Mouse (Mus musculus): ENCODE data around the gene Edn1.

Edn1 gene

DNA sequence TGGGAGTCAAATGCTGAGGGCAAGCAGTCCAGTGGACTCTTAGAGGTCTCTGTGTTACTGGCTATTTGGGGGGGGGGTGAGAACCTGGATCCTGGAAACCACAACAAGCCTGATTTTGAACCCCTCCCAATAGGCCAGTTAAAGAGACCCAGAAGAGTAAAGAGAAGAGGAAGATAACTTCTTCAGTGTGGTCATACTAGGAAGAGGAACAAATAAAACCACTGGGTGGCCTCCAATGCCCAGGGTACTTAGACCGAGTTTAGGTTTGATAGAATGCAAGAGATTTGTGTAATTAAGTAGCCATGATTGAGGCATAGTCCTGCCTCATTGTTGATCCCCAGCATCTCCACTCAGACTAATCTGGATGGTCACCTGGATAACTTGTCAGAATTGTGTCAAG is 14.4 kb downstream of the Edn1 start:
- no peak for DNase-seq (ENCODE audit: low read depth, low spot score)

DNA sequence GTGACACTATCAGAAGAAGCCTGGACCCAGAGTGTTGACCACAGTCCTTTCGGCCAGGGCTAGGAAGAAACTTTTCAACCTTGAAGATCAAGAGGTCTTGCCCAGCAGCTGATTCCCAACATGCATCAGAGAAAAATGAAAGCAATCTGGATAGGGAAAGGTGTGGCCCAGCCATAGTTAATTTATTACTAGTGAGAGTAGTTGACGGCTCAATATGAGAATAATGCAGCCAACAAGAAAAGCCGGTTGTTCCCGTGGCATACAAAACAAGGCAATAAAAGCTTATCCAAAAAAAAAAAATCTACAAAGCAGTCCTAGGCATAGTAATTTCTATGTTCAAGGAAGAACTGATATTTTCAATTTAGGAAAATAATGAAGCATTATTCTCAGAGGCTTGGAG is 16.5 kb downstream of the Edn1 start:
- DNase-seq (ENCODE audit: low read depth, low spot score), result no peak

DNA sequence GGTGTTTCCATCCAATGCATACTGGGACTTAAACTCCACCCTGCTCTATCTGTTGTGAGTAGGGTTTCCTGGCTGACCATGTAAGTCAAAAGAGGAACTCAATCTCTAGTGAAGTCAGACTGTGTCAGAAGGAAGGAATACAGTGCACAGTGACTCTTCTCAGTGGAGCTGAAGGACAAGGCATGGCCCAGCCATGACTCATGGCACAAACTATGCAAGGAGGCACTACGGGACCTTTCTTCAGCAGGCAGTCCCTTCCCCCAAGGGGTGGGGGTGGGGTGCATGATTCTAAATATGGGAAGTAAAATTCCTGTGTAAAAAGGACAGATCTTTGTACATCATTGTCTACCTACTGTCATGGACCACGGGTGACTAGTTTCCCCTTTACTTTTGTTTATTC is 27.3 kb downstream of the Edn1 start:
- DNase-seq (ENCODE audit: low read depth, low spot score), result no peak

DNA sequence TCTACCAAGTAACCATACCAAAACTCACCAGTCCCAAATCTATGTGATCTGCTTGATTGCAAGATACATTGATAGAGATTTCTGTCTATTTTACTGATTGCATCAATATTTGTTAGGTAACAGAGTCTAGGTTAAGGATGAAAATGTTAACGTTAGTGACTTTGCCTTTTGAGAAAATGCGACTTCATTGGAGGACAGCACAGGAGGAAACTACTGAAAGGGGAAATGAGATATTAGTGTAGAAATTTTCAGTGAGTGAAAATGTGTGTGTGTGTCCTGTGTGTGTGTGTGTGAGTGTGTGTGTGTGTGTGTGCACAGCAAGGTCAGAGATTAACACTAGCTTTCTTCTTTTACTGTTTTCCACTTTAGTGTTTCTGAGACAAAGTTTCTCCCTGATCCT is 29.8 kb downstream of the Edn1 start:
- no peak for DNase-seq (ENCODE audit: low read depth, low spot score)

GRCm38 (mm10) chr13:42334981-42335380 is 33.7 kb downstream of the Edn1 start:
- no peak for DNase-seq (ENCODE audit: low read depth, low spot score)

DNA sequence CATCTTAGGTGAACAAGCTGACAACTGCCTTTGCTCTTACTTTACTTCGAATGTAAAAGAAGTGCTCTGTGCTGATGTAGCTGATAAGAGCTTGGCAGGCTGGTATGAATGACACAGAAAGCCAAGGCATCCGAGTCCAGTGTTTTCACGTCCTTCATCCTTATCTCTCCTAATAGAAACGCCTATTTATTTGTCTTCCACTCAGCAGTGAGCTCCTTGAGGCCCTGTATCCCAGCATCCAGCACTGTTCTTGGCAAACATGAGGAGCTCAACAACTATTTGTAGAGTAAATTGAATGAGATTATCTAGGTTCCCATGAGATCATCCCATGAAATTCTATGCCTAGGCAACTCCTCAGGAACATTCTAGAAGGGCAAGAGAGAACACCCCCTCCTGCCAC is 35.1 kb downstream of the Edn1 start:
- DNase-seq (ENCODE audit: low read depth, low spot score), result no peak

DNA sequence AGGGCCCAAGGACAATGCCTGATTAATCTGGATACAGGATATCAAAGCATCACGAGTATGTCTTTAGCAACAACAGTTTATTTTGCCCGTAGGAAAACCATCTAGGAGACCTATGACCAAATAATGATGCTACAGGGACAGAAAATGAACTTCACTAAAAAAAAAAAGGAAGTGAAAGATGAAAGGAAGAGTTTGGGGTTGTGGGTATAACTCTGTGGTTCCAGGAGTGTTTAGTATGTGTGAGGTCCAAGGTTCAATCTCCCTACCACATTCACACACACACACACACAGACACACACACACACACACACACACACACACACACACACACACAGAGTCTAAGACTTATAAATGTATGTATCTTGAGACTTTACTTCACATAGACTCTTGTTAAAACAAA is 35.8 kb downstream of the Edn1 start:
- DNase-seq (ENCODE audit: low read depth, low spot score), result no peak

DNA sequence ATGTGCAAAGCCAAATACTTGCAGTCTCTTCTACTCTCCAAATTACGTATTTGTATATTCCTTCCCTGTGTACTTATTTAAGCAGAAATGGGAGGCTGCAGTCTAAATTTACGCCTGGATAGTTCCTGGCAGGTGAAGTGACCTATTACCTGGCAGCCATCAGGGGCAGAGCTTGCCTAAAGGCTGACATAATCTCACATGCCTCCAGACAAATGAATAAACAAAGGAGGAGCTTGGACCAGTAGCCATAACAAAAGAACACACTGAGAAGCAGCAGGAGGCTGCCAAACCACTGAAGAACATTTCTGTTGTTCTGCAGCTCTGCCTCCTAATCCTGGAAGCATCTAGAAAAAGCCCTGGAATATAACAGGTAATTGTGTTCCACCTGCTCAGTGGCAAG is 38.2 kb downstream of the Edn1 start:
- DNase-seq (ENCODE audit: low read depth, low spot score), result no peak

DNA sequence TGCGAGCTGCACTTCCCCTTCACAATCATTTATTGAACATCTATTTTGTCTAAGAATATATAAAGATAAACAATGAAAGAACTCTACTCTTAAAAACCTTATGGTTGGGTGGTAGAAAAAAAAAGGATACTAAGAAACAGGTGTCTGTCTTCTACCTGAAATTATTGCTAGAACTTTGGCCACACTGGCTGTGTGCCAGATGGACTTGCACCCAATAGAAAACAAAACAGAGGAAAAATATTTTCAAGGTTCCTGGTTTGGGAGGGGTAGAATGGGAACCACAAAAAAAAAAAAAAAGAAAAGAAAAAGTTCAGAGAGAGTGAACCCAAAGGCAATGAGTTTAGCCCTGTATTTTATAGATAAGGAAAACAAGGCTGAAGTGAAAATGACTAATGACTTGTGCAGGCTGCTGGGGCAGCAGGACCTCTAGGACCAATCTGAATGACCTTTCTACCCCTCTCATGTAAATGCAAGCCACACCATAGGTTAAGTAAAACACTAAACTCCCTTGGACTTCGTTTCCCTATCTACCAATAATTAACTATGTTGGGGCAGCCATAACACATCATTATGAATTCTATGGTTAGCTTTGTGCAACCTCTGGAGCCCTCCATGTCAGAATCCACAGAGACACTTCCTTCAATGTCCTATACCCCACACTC is 40.7 kb downstream of the Edn1 start:
- no peak for DNase-seq (ENCODE audit: low read depth, low spot score)

GRCm38 (mm10) chr13:42345439-42345838 is 44.2 kb downstream of the Edn1 start:
- no peak for DNase-seq (ENCODE audit: low read depth, low spot score)

DNA sequence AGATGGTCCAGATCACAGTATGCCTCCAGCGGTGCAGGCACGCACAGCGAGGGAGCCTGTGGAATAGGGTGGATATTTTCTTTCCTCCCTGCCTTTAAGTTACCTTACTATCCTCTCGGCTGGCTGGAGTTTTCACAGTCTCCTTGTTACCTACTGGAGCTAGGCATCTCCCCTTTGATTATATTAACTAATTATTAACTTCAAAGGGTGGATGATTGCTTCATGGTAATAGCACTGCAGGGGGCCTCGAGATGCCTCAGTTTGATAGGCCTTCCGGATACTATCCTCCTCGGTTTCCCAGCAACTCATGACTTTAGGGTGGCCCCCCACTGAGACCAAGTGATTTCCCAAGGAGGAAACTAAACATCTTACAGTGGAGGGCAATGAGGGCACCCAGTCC is 45.1 kb downstream of the Edn1 start:
- DNase-seq (ENCODE audit: low read depth, low spot score), result no peak

DNA sequence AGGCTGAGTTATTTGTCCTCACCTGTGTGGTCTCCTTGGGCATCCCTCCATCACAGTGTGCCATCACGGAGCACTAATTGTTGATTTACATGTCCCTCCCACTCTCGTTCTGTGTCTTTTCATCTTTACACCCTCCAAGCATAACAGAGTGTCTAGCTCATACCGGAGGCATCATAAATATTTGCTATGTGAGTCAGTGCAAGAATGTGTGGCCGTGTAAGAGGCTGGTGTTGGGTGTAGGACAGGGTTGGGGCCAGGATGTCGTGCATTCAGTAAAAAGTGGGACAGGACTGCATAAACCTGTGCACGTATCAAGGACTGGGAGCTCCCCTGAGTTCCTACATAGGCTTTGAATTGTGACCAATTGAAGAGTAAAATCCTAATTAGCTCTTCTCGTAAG is 50.4 kb downstream of the Edn1 start:
- DNase-seq (ENCODE audit: low read depth, low spot score), result no peak

All from retina, adult 2 months (tissue).